Mouse (Mus musculus): ENCODE results near the gene Scamp2. TPM values are rescaled to one million over a fixed set of nuclear protein-coding genes. Genes with fewer than 3 reads are reported as not detected.

Gene Scamp2
- polyA plus RNA-seq, 1 experiment = 144 TPM

- Histone ChIP-seq H3K4me3 (ENCODE audit: insufficient read depth, low read length) (no peak overlapping the region), H3K4me1 (ENCODE audit: control insufficient read depth, insufficient read depth, low read length) (no peaks in the 10 kb centered on the region), H3K27ac (ENCODE audit: insufficient read depth, low read depth, low read length) (no peak overlapping the region)
- TF ChIP-seq POLR2A (IDR thresholded peaks at IDR 0.05; ENCODE audit: borderline replicate concordance, low read depth, low read length) (no peak), CTCF (IDR thresholded peaks at IDR 0.05; ENCODE audit: low read depth, low read length) (no peak)
These were observed 41.4 kb downstream of the Scamp2 start for GRCm38 (mm10) chr9:57602098-57602497.

GRCm38 (mm10) chr9:57604875-57605274, 44.1 kb downstream of the Scamp2 start:
- no peaks in the 10 kb centered on the region for H3K4me1 ChIP-seq (ENCODE audit: control insufficient read depth, insufficient read depth, low read length)
- no peak overlapping the region for H3K4me3 ChIP-seq (ENCODE audit: insufficient read depth, low read length)
- TF ChIP-seq POLR2A (IDR thresholded peaks at IDR 0.05; ENCODE audit: borderline replicate concordance, low read depth, low read length) (no peak), CTCF (IDR thresholded peaks at IDR 0.05; ENCODE audit: low read depth, low read length) (no peak)

GRCm38 (mm10) chr9:57605503-57605902, 44.8 kb downstream of the Scamp2 start:
- no peak overlapping the region for H3K27ac ChIP-seq (ENCODE audit: insufficient read depth, low read depth, low read length)
- H3K4me1 ChIP-seq (ENCODE audit: control insufficient read depth, insufficient read depth, low read length) = no peaks in the 10 kb centered on the region
- no peak overlapping the region for H3K4me3 ChIP-seq (ENCODE audit: insufficient read depth, low read length)
- TF ChIP-seq POLR2A (IDR thresholded peaks at IDR 0.05; ENCODE audit: borderline replicate concordance, low read depth, low read length) (no peak), CTCF (IDR thresholded peaks at IDR 0.05; ENCODE audit: low read depth, low read length) (no peak)

More at GRCm38 (mm10) chr9:57604875-57605274, 44.1 kb downstream of the Scamp2 start:
- H3K27ac ChIP-seq (ENCODE audit: insufficient read depth, low read depth, low read length) = no peak overlapping the region

- TF ChIP-seq CTCF (IDR thresholded peaks at IDR 0.05; ENCODE audit: low read depth, low read length) = no peak
- no peak for TF ChIP-seq POLR2A (IDR thresholded peaks at IDR 0.05; ENCODE audit: borderline replicate concordance, low read depth, low read length)
- Histone ChIP-seq H3K4me3 (ENCODE audit: insufficient read depth, low read length) (no peak within 1 kb of the TSS), H3K27ac (ENCODE audit: insufficient read depth, low read depth, low read length) (no peak within 1 kb of the TSS), H3K4me1 (ENCODE audit: control insufficient read depth, insufficient read depth, low read length) (no peaks in the 10 kb centered on the region)
These were observed 45.6 kb downstream of the Scamp2 start, which contains the start of gene Cplx3 for GRCm38 (mm10) chr9:57606139-57606851. Gene Cplx3, minus strand, starts transcription at chr9:57606281.

GRCm38 (mm10) chr9:57609803-57610202, 49.1 kb downstream of the Scamp2 start:
- H3K27ac ChIP-seq (ENCODE audit: insufficient read depth, low read depth, low read length) = no peak overlapping the region
- no peak for TF ChIP-seq POLR2A (IDR thresholded peaks at IDR 0.05; ENCODE audit: borderline replicate concordance, low read depth, low read length)
- TF ChIP-seq CTCF (IDR thresholded peaks at IDR 0.05; ENCODE audit: low read depth, low read length) = no peak
- no peak overlapping the region for H3K4me3 ChIP-seq (ENCODE audit: insufficient read depth, low read length)
- H3K4me1 ChIP-seq (ENCODE audit: control insufficient read depth, insufficient read depth, low read length) = no peaks in the 10 kb centered on the region

GRCm38 (mm10) chr9:57610359-57610826, 49.6 kb downstream of the Scamp2 start:
- H3K27ac ChIP-seq (ENCODE audit: insufficient read depth, low read depth, low read length) = no peak overlapping the region
- TF ChIP-seq POLR2A (IDR thresholded peaks at IDR 0.05; ENCODE audit: borderline replicate concordance, low read depth, low read length) (no peak), CTCF (IDR thresholded peaks at IDR 0.05; ENCODE audit: low read depth, low read length) (no peak)
- no peaks in the 10 kb centered on the region for H3K4me1 ChIP-seq (ENCODE audit: control insufficient read depth, insufficient read depth, low read length)
- no peak overlapping the region for H3K4me3 ChIP-seq (ENCODE audit: insufficient read depth, low read length)

- Histone ChIP-seq H3K27ac (ENCODE audit: insufficient read depth, low read depth, low read length) (no peak overlapping the region), H3K4me1 (ENCODE audit: control insufficient read depth, insufficient read depth, low read length) (no peaks in the 10 kb centered on the region), H3K4me3 (ENCODE audit: insufficient read depth, low read length) (no peak overlapping the region)
- TF ChIP-seq CTCF (IDR thresholded peaks at IDR 0.05; ENCODE audit: low read depth, low read length) = no peak
These were observed 51.8 kb downstream of the Scamp2 start for GRCm38 (mm10) chr9:57612587-57612986.

- Histone ChIP-seq H3K4me1 (ENCODE audit: control insufficient read depth, insufficient read depth, low read length) (no peaks in the 10 kb centered on the region), H3K4me3 (ENCODE audit: insufficient read depth, low read length) (no peak overlapping the region), H3K27ac (ENCODE audit: insufficient read depth, low read depth, low read length) (no peak overlapping the region)
- TF ChIP-seq POLR2A (IDR thresholded peaks at IDR 0.05; ENCODE audit: borderline replicate concordance, low read depth, low read length) (no peak), CTCF (IDR thresholded peaks at IDR 0.05; ENCODE audit: low read depth, low read length) (no peak)
These were observed 53.2 kb downstream of the Scamp2 start for GRCm38 (mm10) chr9:57613975-57614374.

GRCm38 (mm10) chr9:57614786-57615185, 54.0 kb downstream of the Scamp2 start:
- H3K4me3 ChIP-seq (ENCODE audit: insufficient read depth, low read length) = no peak overlapping the region
- H3K4me1 ChIP-seq (ENCODE audit: control insufficient read depth, insufficient read depth, low read length) = no peaks in the 10 kb centered on the region
- TF ChIP-seq CTCF (IDR thresholded peaks at IDR 0.05; ENCODE audit: low read depth, low read length) = no peak
- no peak for TF ChIP-seq POLR2A (IDR thresholded peaks at IDR 0.05; ENCODE audit: borderline replicate concordance, low read depth, low read length)
- no peak overlapping the region for H3K27ac ChIP-seq (ENCODE audit: insufficient read depth, low read depth, low read length)

GRCm38 (mm10) chr9:57617556-57618169, 56.9 kb downstream of the Scamp2 start:
- H3K27ac ChIP-seq (ENCODE audit: insufficient read depth, low read depth, low read length) = no peak overlapping the region
- TF ChIP-seq POLR2A (IDR thresholded peaks at IDR 0.05; ENCODE audit: borderline replicate concordance, low read depth, low read length) = no peak
- no peak for TF ChIP-seq CTCF (IDR thresholded peaks at IDR 0.05; ENCODE audit: low read depth, low read length)
- H3K4me3 ChIP-seq (ENCODE audit: insufficient read depth, low read length) = no peak overlapping the region
- H3K4me1 ChIP-seq (ENCODE audit: control insufficient read depth, insufficient read depth, low read length) = no peaks in the 10 kb centered on the region
